Mouse (Mus musculus): ENCODE results near the gene Serpina3k. TPM values are rescaled to one million over a fixed set of nuclear protein-coding genes. Genes with fewer than 3 reads are reported as not detected.
"Not testable (repeated sequence)": the region's sequence is repeated elsewhere in the genome, so short reads cannot be mapped to it uniquely, and the experiment has no call there.

The Serpina3k gene
- polyA plus RNA-seq, 1 experiment from 2014 or later: not detected

DNA sequence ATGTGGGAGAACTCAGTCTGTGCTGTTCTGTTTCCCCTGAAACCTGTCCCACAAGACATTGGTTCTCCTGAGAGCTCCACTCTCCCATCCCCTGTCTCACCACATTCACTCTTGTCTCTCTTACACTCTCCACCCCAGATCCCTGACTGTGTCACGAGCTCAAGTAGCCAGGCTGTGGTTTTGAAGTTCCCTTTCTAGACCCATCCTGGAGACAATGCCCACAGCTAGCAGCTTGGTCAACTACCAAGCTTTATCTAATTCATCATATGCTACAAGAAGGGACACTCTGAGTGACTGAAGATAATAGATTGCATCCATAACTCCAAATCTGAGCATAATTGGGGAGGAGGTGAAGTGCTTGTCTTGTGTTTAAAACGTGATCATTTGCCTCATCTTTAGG, 52.8 kb downstream of the Serpina3k start:
- DNase-seq (ENCODE audit: low spot score); H3K27me3 ChIP-seq (ENCODE audit: control insufficient read depth, insufficient read depth, low read length); H3K9me3 ChIP-seq (replicated peaks; ENCODE audit: control insufficient read depth, low read length); H3K36me3 ChIP-seq (replicated peaks; ENCODE audit: control insufficient read depth, insufficient read depth, low read depth, low read length); H3K4me2 ChIP-seq (ENCODE audit: low read depth, low read length); H3K9ac ChIP-seq (replicated peaks; ENCODE audit: low read length); H3K4me3 ChIP-seq (ENCODE audit: low read depth, low read length); H3K27ac ChIP-seq (replicated peaks; ENCODE audit: low read depth, low read length); H3K4me1 ChIP-seq (ENCODE audit: control insufficient read depth, insufficient read depth, low read length); ATAC-seq (replicated peaks; ENCODE audit: insufficient number of reproducible peaks, low FRiP score, low TSS enrichment, low read depth): not testable (repeated sequence)
- WGBS: 63% methylated on average over 2 of the region's 2 CpGs

Other genes with a start within 250 kb of the Serpina3k start
- gene Serpina5, start 237.4 kb upstream of the Serpina3k start, polyA plus RNA-seq (2014; fragmentation: Nextera tagmentation; extraction: Ambion mirVana): not detected in 2 replicates
- not detected in 2 replicates for gene Serpina3a, start 225.8 kb upstream of the Serpina3k start, polyA plus RNA-seq (2014; fragmentation: Nextera tagmentation; extraction: Ambion mirVana)
- gene Serpina3b, start 210.5 kb upstream of the Serpina3k start, polyA plus RNA-seq (2014; fragmentation: Nextera tagmentation; extraction: Ambion mirVana): not detected in 2 replicates
- gene Serpina3c, start 184.6 kb upstream of the Serpina3k start, polyA plus RNA-seq (2014; fragmentation: Nextera tagmentation; extraction: Ambion mirVana): not detected in 2 replicates
- gene Serpina3f, start 123.9 kb upstream of the Serpina3k start, polyA plus RNA-seq (2014; fragmentation: Nextera tagmentation; extraction: Ambion mirVana): 0.13 TPM in 1 of 2 replicates, not detected in the other
- gene Serpina3g, start 102.2 kb upstream of the Serpina3k start, polyA plus RNA-seq (2014; fragmentation: Nextera tagmentation; extraction: Ambion mirVana): 0.35 and 0.43 TPM in 2 replicates
- gene Serpina3i, start 75.4 kb upstream of the Serpina3k start, polyA plus RNA-seq (2014; fragmentation: Nextera tagmentation; extraction: Ambion mirVana): not detected in 2 replicates
- gene Serpina3j, start 23.9 kb upstream of the Serpina3k start, polyA plus RNA-seq (2014; fragmentation: Nextera tagmentation; extraction: Ambion mirVana): not detected in 2 replicates
- not detected in 2 replicates for gene Serpina3m, start within 50 bp of the Serpina3k start, polyA plus RNA-seq (2014; fragmentation: Nextera tagmentation; extraction: Ambion mirVana)
- 0.10 and 0.13 TPM in 2 replicates for gene Serpina3n, start 68.2 kb downstream of the Serpina3k start, polyA plus RNA-seq (2014; fragmentation: Nextera tagmentation; extraction: Ambion mirVana)
- gene Gsc, start 134.8 kb downstream of the Serpina3k start, polyA plus RNA-seq (2014; fragmentation: Nextera tagmentation; extraction: Ambion mirVana): 30.3 and 34.6 TPM in 2 replicates